Mouse (Mus musculus) embryo, embryonic 9.5 days (tissue): ENCODE results near the gene Mid1.
"Not testable (repeated sequence)": the region's sequence is repeated elsewhere in the genome, so short reads cannot be mapped to it uniquely, and the experiment has no call there.

ENCODE experiments used
- DNase-seq: peaks from one replicate; pipeline ENCODE4 v3.0.0-alpha.2; 2017; ENCODE audit errors: extremely low spot score

The Mid1 gene

DNA sequence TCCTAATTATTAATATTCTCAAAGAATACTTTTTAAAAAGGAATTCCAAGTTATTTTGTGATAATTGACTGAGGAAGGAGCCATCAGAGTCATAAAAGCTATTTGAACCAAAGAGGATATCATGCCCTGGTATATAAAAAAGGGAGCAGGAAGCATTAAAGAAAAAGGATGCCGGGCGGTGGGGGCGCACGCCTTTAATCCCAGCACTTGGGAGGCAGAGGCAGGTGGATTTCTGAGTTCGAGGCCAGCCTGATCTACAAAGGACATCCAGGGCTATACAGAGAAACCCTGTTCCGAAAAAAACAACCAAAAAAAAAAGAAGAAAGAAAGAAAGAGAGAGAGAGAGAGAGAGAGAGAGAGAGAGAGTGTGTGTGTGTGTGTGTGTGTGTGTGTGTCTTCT lies 286.6 kb downstream of the Mid1 start:
- DNase-seq = not testable (repeated sequence)

DNA sequence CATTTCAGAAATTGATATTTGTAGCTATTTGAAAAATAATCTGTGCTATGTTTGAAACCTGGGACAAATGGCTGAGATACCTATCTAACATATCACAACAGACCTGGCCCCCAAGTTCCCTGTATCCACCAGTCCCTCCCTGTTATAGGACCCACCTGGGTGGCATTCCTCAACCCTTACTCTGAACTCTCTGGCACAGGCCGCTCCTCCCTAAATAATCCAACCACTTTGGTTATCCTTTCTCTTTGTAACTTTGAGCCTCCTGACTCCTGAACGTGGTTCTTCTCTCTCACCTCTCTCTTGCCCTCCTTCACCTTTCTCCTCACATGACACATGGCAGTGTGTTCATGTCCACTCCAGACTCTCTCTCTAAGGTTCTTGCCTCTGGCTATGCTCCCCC lies 287.1 kb downstream of the Mid1 start:
- DNase-seq = peak; percentile 10

DNA sequence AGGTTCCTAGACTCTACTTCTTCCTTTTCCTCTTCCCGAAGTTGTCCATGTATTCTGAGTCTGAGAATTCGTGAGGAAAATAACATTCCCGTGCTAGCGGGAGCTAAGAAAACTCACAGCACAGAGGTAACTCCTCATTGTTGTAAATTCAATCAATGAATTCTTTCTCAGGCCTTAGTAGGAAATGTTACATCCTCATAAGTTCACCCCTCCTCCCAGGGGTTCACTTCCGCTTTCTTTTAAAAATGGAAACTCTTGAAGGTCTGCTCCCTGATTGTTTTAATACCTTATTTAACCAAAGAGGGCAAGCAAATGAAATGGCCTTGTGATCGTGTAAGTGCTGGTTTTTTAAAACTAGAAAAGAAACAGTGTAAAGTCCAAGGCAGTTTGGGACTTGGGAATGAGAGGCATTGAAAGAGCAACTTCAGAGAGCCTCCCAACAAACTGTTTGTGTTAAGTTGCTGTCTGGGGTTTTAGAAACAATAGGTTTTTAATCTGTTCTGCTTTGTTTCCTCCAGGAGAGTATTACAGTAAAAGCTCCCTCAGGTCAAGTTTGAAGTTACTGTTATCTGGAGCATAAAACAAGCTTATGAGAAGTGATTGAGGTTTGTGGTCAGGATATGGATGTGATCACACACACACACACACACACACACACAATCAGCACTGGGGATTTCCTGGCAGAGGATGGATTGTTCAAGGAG lies 287.9 kb downstream of the Mid1 start:
- peak; percentile 5 for DNase-seq

DNA sequence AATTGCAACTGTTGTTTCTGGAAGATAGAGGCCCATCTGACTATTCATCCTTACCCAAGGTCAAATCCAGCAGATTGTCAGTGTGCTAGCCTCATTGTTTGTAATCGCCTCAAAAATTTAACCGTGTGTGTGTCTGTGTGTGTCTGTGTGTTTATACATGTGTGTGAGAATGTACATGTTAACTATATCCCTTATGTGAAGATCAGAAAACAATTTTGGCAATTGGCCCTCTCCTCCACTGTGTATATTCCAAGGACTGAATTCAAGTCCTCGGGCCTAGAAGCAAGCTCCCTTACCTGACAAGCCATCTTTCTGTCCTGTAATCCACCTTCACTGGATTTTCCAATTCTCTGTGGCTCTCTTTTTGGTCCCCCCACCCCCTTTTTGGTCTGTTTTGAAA lies 288.8 kb downstream of the Mid1 start:
- peak; percentile 8 for DNase-seq

DNA sequence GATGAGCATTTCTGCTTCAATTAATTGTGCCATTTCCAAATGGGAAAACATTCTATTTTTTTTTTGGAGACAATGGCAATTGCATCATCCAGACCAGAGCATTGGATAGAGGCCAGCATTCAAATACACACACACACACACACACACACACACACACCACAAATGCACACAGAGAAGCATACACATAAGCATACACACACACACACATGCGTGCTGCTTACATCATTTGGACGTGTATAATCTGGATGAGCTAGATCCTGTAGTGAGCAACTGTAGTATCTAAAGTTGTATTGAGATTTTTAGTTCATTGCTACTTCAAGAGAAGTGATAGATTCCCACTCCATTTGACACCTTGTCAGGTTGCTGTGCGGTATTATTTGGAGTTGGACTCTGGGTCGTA lies 289.5 kb downstream of the Mid1 start:
- not testable (repeated sequence) for DNase-seq

DNA sequence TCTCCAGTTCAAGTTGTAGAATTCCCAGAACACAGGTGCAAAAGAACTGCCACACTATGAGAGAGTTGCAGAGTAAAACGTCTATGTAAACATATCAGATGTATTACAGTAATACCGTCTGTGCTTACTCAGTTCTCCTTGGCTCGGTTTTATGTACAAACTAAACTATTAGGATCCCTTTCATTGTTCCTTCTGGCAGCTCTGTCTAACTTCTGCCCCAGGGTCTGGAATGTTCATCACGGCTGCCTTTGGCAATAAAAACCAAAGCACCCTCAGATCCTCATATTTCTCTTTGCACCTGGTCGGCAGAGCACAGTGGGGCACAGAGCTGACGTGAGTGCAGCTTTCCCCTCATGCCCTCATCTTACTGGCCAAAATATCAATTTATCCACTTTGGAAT lies 290.0 kb downstream of the Mid1 start:
- not testable (repeated sequence) for DNase-seq

DNA sequence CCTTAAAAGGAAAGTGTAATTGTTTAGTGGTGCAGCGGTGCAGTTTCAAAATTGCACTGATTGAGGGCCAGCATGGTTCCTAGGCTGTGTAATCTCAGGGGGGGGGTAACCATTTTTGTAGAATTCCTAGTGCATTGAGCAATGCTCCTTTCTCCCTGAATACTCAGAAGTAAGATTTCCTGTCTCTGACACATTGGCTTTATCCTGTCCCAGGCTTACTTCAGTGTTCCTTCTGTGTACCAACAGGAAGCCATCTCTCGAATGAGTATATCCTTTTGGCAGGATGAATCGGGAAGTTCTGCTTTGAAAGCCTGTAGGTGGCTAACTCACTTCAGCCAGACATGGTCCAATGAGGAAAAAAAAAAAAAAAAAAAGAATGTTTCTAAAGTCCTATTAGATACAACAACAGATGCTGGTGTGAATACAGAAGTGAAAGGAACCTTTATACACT lies 290.7 kb downstream of the Mid1 start:
- DNase-seq = peak; percentile 5

DNA sequence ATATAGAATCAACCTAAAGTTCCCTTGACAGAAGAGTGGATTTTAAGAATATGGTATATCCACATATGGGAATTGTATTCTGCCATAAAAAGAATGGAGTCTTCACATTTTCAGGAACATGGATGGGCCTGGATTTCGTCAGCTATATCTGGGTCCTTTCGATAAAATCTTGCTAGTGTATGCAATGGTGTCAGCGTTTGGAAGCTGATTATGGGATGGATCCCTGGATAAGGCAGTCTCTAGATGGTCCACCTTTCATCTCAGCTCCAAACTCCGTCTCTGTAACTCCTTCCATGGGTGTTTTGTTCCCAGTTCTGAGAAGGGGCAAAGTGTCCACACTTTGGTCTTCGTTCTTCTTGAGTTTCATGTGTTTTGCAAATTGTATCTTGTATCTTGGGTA lies 291.3 kb downstream of the Mid1 start:
- not testable (repeated sequence) for DNase-seq

DNA sequence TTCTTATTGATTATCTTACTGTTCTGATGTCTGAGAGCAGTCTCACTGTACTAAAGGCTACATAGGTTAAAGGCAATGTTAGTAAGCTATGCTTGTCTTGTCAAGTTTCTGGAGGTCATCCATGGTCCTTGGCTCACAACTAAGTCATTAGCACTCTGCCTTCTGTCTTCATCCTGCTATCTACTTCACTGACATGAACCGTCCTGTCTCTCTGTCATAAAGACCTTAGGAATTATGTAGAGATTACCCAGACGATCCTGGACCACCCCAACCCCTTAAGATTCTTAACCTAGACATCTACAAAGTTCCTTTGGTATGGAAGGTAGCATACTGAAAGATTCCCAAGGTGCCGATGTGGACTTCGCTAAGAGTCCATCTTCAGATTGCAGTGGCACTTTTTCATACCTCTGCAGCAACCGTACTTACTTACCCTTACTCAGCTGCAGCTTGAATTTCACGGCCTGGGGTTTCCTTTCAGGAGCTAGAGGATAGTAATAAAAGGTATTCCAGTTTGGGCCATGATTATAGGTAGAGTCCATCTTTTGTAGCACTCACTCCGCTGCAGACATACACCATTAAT lies 292.9 kb downstream of the Mid1 start:
- not testable (repeated sequence) for DNase-seq

DNA sequence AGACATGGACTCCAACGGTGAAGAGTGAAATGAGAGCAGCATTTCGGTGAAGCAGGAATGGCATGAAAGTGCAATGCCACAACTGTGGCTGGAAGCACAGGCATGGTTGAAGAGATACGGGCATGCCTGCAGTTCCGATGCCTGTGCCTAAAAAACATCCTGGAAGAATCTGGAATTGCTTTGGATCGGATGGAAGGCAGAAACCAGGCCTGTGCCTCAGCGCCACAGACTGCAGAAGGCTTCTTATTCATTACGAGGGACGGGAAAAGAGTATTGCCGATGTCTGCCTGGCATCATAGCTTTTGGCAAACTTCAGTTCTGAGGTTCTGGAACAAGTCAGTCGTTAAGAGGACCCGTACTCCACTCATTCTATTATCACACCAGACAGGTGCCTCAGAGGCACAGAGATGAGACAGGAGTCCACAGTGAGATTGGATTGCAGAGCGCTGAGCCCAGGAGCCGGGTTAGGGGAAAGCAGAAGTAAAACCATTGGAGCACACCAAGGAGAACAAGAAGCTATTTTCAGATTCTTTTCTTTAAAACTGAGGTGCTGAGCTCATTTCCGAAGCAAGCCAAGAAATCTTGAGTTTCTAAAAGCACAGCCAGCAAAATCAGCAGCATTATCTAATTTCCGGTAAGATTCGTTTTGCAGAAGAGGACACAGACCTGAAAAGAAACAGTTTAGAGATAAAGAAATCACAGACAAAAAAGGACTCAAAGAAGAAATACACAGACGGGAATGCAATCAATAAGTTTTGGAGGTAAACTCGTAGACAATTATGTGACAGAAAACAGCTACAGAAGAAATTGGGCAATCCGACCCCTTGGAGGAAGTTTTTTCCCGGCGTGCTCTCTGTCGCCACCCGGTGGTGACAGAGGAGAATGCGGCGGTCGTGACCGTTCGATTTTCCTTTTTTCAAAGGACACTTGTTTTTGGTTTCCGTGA lies 293.7 kb downstream of the Mid1 start:
- DNase-seq = peak; percentile 75

DNA sequence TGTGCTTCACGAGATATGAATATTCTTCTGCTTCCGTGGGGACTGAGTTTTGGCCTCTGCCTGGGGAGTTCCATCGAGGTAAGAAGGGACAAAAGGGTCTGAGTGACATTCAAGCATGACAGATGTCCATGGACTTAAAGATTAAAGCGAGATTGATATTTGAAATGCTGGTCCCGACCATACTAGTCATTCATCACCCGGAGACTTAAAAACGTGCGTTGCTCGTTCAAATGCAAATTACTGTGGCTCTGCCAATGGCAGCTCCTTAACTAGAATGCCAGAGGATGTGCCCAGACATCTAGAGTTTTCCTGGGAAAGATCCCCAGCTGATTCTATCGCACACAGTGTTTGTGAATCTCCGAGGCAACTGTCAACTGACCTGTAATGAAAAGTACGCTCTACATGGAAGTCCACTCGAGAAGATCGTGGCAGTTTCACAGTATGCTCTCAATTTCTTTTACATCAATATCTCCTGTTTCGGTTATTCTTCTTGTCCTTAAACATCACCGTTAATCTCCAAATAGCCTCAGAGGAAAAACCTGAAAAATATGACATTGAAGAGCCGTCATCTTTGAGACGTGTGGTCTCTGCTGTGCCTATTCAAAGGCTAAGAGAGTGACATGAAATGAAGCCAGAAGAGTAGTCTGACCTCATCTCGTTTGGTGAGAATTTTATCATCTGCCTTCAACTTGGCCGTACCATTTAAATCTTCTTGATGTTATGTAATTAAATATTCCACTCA lies 294.6 kb downstream of the Mid1 start:
- DNase-seq = not testable (repeated sequence)

DNA sequence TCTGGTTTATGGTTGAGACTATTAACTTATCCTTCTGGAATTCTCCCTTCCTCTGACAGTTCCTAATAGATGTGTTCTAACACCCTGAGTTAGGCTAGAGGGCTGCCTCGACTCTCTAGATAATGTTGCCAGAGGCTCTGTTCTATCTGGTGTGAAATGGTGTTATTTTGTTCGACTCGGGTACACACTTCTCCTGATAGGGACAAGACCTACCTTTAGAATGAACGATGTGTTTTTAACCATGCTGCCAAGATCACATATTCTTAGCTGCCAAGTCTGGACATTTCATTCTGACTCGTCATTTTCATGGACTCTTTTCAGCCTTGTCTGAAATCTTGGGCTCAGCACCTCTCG lies 295.2 kb downstream of the Mid1 start:
- DNase-seq = not testable (repeated sequence)

DNA sequence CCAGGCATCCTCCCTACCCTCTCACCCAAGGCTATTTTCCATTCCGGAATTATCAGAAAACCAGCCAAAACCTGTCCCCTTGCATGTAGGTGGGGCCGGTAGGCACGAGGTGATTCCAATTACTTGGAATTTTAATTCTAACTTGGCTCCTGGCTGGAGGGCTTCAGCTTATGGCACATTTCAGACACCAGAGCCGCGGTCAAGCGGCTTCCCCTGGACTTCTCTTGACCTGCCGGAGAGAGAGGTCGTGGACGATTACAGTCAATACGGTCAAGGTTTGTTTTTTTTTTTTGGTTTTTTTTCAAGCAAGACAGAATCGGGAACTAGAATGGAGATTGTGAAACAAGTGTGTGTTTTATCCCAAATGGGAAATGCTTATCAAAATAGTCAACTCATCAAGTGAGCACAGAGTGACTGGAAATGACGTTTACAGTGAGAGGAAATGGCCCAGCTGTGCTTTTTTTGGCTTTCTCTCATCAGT lies 295.9 kb downstream of the Mid1 start:
- DNase-seq = no peak

DNA sequence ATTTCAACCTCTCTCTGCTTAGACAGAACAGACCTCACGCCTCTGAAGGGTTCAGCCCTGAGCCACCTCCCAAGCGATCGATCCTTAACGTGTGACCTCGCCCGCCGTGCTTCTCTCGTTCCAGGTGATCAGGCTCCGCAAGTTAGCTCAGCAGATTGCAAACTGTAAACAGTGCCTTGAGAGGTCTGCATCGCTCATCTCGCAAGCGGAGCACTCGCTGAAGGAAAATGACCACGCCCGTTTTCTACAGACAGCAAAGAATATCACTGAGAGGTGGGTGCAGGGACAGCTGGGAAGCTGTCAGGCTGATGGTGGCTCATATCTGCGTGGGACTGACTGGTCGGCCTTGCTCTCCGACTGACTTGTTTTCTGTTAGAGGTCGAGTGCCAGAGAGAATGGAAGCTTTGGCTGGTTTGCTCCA lies 296.8 kb downstream of the Mid1 start:
- not testable (repeated sequence) for DNase-seq

DNA sequence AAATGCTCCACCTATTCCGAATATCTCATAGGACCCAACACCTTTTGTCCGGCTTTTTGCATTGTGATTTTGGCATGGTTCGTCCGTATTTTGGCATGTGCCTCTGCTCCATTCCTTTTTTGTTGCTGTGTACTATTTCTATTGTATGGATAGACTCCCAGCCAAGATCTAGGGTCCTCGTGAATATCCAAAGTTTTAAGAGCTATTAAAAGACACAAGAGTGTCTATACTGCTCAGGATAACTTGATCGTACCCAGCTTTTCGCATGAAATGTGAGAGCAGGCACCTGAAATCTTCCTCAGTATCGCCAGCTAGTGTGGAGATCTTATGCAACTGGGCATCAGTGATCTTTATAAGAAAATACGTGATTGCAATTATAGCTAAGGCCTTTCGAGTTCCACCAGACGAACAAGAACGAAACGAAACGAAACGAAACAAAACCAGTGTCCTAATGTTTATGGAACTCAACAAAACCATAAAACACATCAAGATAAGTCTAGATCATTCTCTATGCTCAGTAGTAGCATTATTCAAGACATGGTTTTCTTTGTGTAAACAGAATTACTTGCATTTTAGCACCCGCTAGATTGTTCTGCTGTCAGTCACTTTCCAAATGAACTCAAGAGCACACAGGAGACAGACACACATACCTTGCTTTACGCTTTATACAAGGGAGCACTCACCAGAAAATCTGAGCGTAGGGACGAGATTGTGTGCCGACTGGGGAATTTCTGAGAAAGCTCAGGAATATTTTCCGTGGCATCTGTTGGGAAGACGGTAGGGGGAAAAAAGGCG lies 297.8 kb downstream of the Mid1 start:
- DNase-seq = not testable (repeated sequence)

DNA sequence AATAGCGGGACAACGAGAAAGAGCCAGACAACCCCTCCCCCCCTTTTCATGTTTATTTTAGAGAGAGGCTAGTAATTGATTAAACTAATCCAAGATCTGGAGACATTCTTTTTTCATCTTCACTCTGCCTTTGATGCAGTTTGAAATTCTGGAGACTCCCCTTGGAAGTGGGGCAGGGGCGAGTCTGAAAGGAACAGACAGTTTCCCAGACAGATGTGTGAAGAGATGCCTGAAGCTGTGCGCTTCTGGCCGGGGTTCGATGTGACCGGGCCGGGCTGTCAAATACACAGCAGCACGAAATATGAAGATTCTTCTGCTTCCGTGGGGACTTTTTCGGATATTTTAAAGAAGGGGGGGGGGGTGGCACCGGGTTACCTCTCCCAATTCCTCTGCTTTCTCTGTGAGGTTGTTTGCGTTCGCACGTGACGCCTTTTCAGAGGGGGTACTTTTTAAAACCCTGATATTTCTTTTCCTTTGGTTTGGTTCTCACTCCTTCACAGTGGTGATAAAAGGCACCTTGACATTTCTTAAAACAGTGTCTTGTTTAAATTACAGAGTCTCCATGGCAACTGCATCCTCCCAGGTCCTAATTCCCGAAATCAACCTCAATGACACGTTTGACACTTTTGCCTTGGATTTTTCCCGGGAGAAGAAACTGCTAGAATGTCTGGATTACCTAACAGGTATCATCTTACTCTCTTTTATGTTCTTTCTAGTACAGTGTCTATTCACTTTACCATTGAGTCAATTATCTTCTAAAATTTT lies 298.6 kb downstream of the Mid1 start:
- DNase-seq = peak; percentile 4

DNA sequence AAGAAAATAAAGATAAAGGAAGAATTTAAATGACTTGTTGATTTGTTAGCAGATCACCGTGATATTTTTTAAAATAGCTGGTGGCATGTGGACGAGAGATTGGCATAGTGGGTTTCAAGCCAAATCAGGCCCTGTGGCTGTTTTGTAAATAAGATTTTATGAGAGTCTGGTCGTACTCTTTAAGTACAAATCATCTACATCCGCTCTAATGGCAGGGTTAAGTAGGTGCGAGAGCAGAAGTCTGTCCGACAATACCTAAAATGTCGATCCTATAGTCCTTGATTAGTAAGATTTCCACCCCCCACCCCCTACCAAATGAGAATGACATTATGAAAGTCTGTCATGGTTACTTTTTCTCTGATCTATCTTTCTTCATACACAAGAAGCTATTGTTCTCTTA lies 299.3 kb downstream of the Mid1 start:
- DNase-seq = peak; percentile 0

DNA sequence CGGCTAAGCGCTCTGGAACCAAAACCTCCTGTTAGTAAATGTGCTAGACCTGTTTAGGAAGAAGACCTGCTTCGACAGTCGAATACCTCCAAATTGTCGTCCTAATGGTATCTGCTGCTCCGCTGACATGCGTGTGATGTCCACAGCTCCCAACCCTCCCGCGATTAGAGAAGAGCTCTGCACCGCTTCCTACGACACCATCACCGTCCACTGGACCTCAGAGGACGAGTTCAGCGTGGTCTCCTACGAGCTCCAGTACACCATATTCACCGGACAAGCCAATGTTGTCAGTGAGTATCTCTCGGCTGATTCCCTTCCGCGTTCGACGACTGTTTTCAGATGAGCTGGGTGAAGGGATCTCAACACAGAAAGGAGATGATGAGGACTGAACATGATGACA lies 299.9 kb downstream of the Mid1 start:
- DNase-seq = peak; percentile 10

DNA sequence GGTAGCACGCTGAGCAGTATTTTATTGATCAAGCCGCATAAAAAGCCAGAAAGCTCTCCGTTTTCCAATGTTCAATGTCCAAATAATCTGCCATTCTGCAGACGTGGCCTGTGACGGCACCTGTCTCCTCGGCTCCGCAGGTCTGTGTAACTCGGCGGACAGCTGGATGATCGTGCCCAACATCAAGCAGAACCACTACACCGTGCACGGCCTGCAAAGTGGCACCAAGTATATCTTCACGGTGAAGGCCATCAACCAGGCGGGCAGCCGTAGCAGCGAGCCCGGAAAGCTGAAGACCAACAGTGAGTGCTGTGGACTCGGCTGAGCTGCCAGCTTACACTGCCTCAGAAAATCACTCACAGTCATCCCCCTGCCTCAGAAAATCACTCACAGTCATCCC lies 300.8 kb downstream of the Mid1 start:
- DNase-seq = peak; percentile 22
